Mouse (Mus musculus) intestine, postnatal 0 days (tissue): Measurements from ENCODE around the gene 9130230L23Rik. TPM values are rescaled to one million over a fixed set of nuclear protein-coding genes. Genes with fewer than 3 reads are reported as not detected.
A peak's percentile ranks its signal among the peaks of the same experiment; 100 is the strongest.
"Not testable (repeated sequence)": the region's sequence is repeated elsewhere in the genome, so short reads cannot be mapped to it uniquely, and the experiment has no call there.

Experiments used
- ATAC-seq: fragments of 200-750 bp; cut with Nextera tagmentation; 2 replicates; pipeline ENCODE4 v1.8.0; 2017; ENCODE audit warnings: mild to moderate bottlenecking, moderate TSS enrichment, moderate library complexity
- H3K27ac ChIP-seq: fragments of 300-500 bp; sonication (generic); 2 replicates; pipeline ENCODE4 v1.5.1; 2014; ENCODE audit warnings: mild to moderate bottlenecking, low read depth, low read length, moderate library complexity
- H3K27me3 ChIP-seq: fragments of 300-500 bp; sonication (generic); replicated peaks from 2 replicates; pipeline ENCODE4 v1.6.1; 2014; ENCODE audit warnings: low read length, mixed read lengths; ENCODE audit not compliant: control insufficient read depth, insufficient read depth
- H3K36me3 ChIP-seq: fragments of 300-500 bp; sonication (generic); 2 replicates; pipeline ENCODE4 v1.6.1; 2014; ENCODE audit warnings: mild to moderate bottlenecking, moderate library complexity; ENCODE audit not compliant: control insufficient read depth, insufficient read depth
- H3K4me1 ChIP-seq: fragments of 300-500 bp; sonication (generic); replicated peaks from 2 replicates; pipeline ENCODE4 v1.6.1; 2014; ENCODE audit warnings: antibody characterized with exemption, low read length, mixed read lengths; ENCODE audit not compliant: control insufficient read depth, insufficient read depth
- H3K4me2 ChIP-seq: fragments of 300-500 bp; sonication (generic); replicated peaks from 2 replicates; pipeline ENCODE4 v1.6.1; 2014; ENCODE audit warnings: low read depth, mild to moderate bottlenecking, moderate library complexity
- H3K4me3 ChIP-seq: fragments of 300-500 bp; sonication (generic); 2 replicates; pipeline ENCODE4 v1.5.1; 2014; ENCODE audit warnings: low read depth, low read length
- H3K9ac ChIP-seq: fragments of 300-500 bp; sonication (generic); 2 replicates; pipeline ENCODE4 v1.6.1; 2014; ENCODE audit warnings: mild to moderate bottlenecking, low read depth, low read length
- H3K9me3 ChIP-seq: fragments of 300-500 bp; sonication (generic); 2 replicates; pipeline ENCODE4 v1.6.1; 2016; ENCODE audit warnings: mixed run types; ENCODE audit not compliant: control insufficient read depth
- CTCF ChIP-seq: sonication (generic); IDR thresholded peaks from 2 replicates; pipeline ENCODE4 v1.5.1; 2016; ENCODE audit warnings: low read depth, mild to moderate bottlenecking, control low read depth, antibody characterized with exemption, moderate library complexity
- WGBS: fragments of 180-500 bp; shearing (Covaris S2); extraction: QIAGEN DNeasy Blood & Tissue Kit; methylation state at CpG from one replicate; pipeline ENCODE4 v1.1.7; 2014; 5-methylcytosine and 5-hydroxymethylcytosine counted together
- polyA plus RNA-seq: library from polyadenylated mRNA; unstranded; fragments of >200 nt; fragmentation: Nextera tagmentation; extraction: Ambion mirVana; gene quantifications from 2 replicates; pipeline ENCODE4 v1.2.1, GENCODE M21; 2015

9130230L23Rik gene
- polyA plus RNA-seq, 1 experiment from 2014 or later: 7.0 TPM

DNA sequence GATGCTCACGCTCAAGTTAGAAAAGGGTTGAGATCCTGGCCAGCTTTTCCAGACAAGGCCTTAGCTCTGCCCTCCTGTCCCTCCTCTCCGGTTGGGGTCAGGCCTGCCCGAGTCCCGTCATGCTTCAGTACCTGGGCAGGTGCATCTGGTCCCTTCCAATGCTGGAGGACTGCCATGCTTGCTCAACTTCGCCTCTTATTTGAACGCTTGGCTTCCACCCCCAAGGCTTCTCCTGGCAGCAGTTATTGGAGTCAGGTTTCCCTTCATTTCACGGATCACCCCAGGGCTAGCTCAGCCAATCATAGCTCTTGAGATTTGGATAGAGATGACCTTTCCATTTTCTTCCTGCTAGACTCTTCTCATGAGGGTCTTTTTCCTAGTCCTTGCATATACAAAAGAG is 4.0 kb downstream of the 9130230L23Rik start:
- Histone ChIP-seq H3K27me3 (no peaks in the 10 kb centered on the region), H3K27ac (no peak overlapping the region), H3K9me3 (no peaks in the 10 kb centered on the region), H3K4me2 (no peak overlapping the region), H3K4me1 (no peaks in the 10 kb centered on the region), H3K4me3 (no peak overlapping the region), H3K9ac (no peak overlapping the region), H3K36me3 (no peaks in the 10 kb centered on the region)
- no peak for ATAC-seq
- no peak for TF ChIP-seq CTCF
- 76% methylated on average over 7 of the region's 7 CpGs for WGBS

DNA sequence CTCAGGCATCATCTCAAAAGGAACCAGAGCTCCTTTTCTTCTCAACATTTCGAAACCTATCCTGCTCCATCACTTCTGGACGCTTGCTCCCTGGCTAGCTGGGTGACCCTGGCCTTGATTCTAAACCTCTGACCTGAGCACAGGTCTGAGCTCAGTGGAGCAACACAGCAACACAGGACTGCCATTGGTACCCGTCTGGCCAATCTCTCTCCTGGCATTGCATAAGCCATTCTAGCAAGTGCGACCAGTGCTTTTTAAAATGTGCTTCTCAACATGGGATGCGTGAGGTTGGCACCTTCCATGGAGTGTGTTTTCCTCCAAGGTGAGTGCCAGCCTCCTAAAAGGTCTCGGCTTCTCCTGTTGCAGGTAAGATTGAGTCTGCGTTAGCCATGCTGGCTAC is 5.0 kb downstream of the 9130230L23Rik start:
- H3K27ac ChIP-seq: no peak overlapping the region
- H3K9me3 ChIP-seq: no peaks in the 10 kb centered on the region
- no peak for ATAC-seq
- no peak overlapping the region for H3K4me3 ChIP-seq
- no peaks in the 10 kb centered on the region for H3K4me1 ChIP-seq
- no peak for TF ChIP-seq CTCF
- no peak overlapping the region for H3K9ac ChIP-seq
- H3K4me2 ChIP-seq: no peak overlapping the region
- 84% methylated on average over 7 of the region's 7 CpGs for whole genome bisulfite sequencing
- no peaks in the 10 kb centered on the region for H3K36me3 ChIP-seq
- no peaks in the 10 kb centered on the region for H3K27me3 ChIP-seq

DNA sequence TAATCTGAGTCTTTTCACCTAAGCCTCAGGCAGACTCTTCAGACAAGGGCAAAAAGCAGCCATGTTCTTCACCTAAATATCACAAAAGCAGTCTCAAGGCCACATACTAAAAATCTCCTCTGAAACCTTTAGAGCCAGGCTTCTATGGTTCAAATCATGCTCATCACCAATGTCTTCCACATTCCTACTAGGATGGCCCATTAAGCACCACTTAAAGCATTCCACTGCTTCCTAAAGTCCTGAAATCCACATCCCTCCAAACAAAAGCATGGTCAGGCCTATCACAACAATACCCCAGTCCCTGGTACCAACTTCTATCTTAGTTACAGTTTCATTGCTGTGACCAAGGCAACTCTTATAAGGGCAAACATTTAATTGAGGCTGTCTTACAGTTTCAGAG is 6.3 kb downstream of the 9130230L23Rik start:
- Histone ChIP-seq H3K4me3 (no peak overlapping the region), H3K4me1 (no peaks in the 10 kb centered on the region), H3K9me3 (no peaks in the 10 kb centered on the region), H3K27me3 (no peaks in the 10 kb centered on the region), H3K9ac (no peak overlapping the region), H3K27ac (no peak overlapping the region), H3K4me2 (no peak overlapping the region), H3K36me3 (no peaks in the 10 kb centered on the region)
- no peak for ATAC-seq
- TF ChIP-seq CTCF: no peak

DNA sequence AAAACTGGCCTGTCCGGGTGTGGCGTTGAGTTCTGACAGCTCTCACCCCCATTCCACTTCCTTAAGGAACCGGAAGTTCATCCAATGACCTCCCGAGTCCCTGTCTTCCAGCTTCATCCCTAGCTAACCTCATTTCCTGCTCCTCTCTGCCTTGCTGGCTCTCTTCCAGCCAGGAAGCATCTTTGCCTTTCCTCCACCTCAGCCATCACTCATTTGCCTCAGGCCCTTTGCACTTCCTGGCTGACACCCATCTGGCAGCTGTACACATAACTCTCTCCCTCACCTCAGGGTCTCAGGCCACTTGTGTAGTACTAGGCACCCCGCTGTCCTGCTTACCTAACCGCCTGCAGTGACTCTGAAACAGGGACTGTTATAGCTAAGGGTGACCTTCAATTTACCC is 9.4 kb downstream of the 9130230L23Rik start:
- WGBS: 59% methylated on average over 6 of the region's 6 CpGs
- 0 out of 2 replicates have a peak, but pooled peaks have one; percentile 12 for ATAC-seq

DNA sequence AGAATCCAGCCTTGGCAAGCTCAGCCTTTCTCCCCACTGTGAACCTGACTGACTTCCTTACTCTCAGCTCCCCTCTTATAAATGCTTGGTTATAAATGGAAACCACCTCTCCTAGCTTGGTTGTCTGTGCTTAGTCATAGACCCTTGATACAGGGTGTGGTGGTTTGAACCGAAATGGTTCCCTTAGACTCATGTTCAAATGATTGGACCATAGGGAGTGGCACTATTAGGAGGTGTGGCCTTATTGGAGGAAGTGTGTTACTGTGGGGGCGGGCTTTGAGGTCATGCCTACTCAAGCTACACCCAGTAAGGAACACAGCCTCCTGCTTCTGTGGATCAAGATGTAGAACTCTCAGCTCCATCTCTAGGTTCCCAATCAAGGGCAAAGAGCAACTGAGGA is 12.9 kb downstream of the 9130230L23Rik start:
- H3K27ac ChIP-seq: no peak overlapping the region
- 54% methylated on average over 2 of the region's 2 CpGs for WGBS

More for the DNA sequence above, 9.4 kb downstream of the 9130230L23Rik start:
- TF ChIP-seq CTCF: no peak
- Histone ChIP-seq H3K27me3 (no peaks in the 10 kb centered on the region), H3K36me3 (no peaks in the 10 kb centered on the region), H3K9me3 (no peaks in the 10 kb centered on the region), H3K4me3 (no peak overlapping the region), H3K27ac (no peak overlapping the region), H3K9ac (no peak overlapping the region), H3K4me2 (no peak overlapping the region), H3K4me1 (no peaks in the 10 kb centered on the region)

DNA sequence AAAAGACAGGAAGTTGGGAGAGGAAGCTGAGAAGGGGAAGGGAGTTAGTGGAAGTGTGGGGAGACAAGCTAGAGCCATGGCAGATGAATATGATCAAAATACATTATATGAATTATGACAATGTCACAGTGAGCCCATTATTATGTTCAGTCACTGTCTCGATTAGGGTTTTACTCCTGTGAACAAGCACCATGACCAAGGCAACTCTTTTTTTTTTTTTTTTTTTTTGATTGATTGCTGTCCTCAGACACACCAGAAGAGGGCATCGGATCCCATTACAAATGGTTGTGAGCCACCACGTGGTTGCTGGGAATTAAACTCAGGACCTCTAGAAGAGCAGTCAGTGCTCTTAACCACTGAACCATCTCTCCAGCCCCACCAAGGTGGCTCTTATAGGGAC is 17.1 kb downstream of the 9130230L23Rik start:
- not testable (repeated sequence) for H3K4me1 ChIP-seq, H3K9ac ChIP-seq, H3K9me3 ChIP-seq, H3K4me2 ChIP-seq, H3K27ac ChIP-seq, ATAC-seq, H3K36me3 ChIP-seq, H3K27me3 ChIP-seq, H3K4me3 ChIP-seq
- WGBS: 75% methylated on average over 3 of the region's 3 CpGs
- 0 out of 2 replicates have a peak, but pooled peaks have one; percentile 3 for TF ChIP-seq CTCF

More for the DNA sequence above, 12.9 kb downstream of the 9130230L23Rik start:
- H3K36me3 ChIP-seq: no peaks in the 10 kb centered on the region
- no peak overlapping the region for H3K4me2 ChIP-seq
- no peaks in the 10 kb centered on the region for H3K27me3 ChIP-seq
- H3K9ac ChIP-seq: no peak overlapping the region
- ATAC-seq: peak; percentile 90
- H3K4me1 ChIP-seq: 0 out of 2 replicates have a peak, but pooled peaks cover 5% of the 10 kb centered on the region
- TF ChIP-seq CTCF: no peak
- no peaks in the 10 kb centered on the region for H3K9me3 ChIP-seq
- no peak overlapping the region for H3K4me3 ChIP-seq

DNA sequence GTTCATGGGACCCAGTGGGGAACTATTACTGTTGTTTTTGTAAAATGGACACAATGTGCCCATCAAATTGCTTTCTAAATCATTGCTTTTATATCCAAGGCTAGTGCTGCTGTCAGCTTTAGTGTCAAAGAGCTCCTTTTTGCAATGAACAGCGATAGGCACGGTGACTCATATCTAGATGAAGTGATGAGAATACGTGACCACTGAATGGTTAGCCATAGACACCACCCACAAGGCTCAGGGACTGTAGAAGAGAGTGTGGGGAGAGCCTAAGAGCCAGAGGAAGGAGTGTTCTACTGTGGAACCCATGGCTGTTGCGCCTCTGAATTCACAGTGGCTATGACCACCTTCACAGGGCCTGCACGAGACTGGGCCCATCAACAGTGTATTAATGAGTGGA is 17.7 kb downstream of the 9130230L23Rik start:
- H3K4me1 ChIP-seq: 0 out of 2 replicates have a peak, but pooled peaks cover 5% of the 10 kb centered on the region
- no peaks in the 10 kb centered on the region for H3K9me3 ChIP-seq
- WGBS: 87% methylated on average over 5 of the region's 5 CpGs
- ATAC-seq: no peak
- H3K27me3 ChIP-seq: no peaks in the 10 kb centered on the region
- no peak overlapping the region for H3K4me2 ChIP-seq
- H3K27ac ChIP-seq: no peak overlapping the region
- H3K9ac ChIP-seq: no peak overlapping the region
- no peak for TF ChIP-seq CTCF
- no peaks in the 10 kb centered on the region for H3K36me3 ChIP-seq
- no peak overlapping the region for H3K4me3 ChIP-seq
